Mouse (Mus musculus) ES-Bruce4 (cell line): ENCODE results near the gene Jmjd1c. TPM values are rescaled to one million over a fixed set of nuclear protein-coding genes. Genes with fewer than 3 reads are reported as not detected.

ENCODE experiments used
- H3K27ac ChIP-seq: 2 replicates; pipeline ENCODE4 v1.5.1; 2012; ENCODE audit warnings: low read length, inconsistent platforms; ENCODE audit not compliant: insufficient read depth
- H3K27me3 ChIP-seq: 2 replicates; pipeline ENCODE4 v1.6.1; 2012; ENCODE audit warnings: mild to moderate bottlenecking, low read length, inconsistent platforms; ENCODE audit not compliant: control insufficient read depth, poor library complexity, insufficient read depth, severe bottlenecking
- H3K36me3 ChIP-seq: 2 replicates; pipeline ENCODE4 v1.6.1; 2012; ENCODE audit warnings: inconsistent platforms, mild to moderate bottlenecking, low read length, moderate library complexity; ENCODE audit not compliant: control insufficient read depth, poor library complexity, insufficient read depth, severe bottlenecking
- H3K4me1 ChIP-seq: one replicate; pipeline ENCODE4 v1.8.1; 2011; ENCODE audit warnings: low read length; ENCODE audit not compliant: control insufficient read depth, insufficient read depth
- H3K4me3 ChIP-seq: 2 replicates; pipeline ENCODE4 v1.5.1; 2011; ENCODE audit warnings: low read depth, mild to moderate bottlenecking, low read length
- H3K9ac ChIP-seq: 2 replicates; pipeline ENCODE4 v1.6.1; 2012; ENCODE audit warnings: low read depth, mild to moderate bottlenecking, inconsistent platforms; ENCODE audit not compliant: poor library complexity, severe bottlenecking
- H3K9me3 ChIP-seq: replicated peaks from 2 replicates; pipeline ENCODE4 v1.6.1; 2012; ENCODE audit warnings: mild to moderate bottlenecking, low read length, inconsistent platforms; ENCODE audit not compliant: control insufficient read depth, poor library complexity, insufficient read depth, severe bottlenecking
- CTCF ChIP-seq: IDR thresholded peaks from one replicate; pipeline ENCODE4 v1.8.1; 2011; ENCODE audit warnings: low read depth, low read length
- EP300 ChIP-seq: IDR thresholded peaks from 2 replicates; pipeline ENCODE4 v1.6.1; 2011; ENCODE audit warnings: low read depth, low read length; ENCODE audit not compliant: insufficient read depth
- POLR2A ChIP-seq: IDR thresholded peaks from one replicate; pipeline ENCODE4 v1.8.1; 2011; ENCODE audit warnings: low read length; ENCODE audit not compliant: insufficient read depth
- polyA plus RNA-seq: library from polyadenylated mRNA; stranded (reverse); fragments of >200 nt; gene quantifications from 2 replicates; pipeline ENCODE4 v1.2.4, GENCODE M21; 2011; ENCODE audit warnings: low read depth; ENCODE audit not compliant: missing spikeins, insufficient read depth, insufficient read length

The Jmjd1c gene
- polyA plus RNA-seq, 1 experiment: 141 TPM

DNA sequence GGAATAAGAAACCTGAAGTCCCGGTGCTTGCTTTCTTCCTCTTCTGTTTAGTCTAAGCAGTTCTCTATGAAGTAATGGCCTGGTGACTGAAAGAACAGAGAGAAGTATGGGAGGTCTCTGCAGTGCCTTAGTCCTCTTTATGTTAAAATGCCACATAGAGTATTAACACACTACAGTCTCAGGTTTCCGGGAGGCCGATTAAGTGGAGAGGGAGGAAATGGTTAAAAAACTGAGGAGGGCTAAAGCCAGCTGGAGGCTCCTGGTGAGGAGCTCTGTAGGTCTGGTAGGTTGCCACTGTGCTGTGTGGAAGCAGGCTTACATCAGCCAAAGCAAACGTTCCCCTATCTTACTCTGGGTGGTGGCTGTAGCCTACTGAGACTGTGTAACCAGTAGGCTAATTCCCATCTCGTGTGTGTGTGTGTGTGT, 19.8 kb downstream of the Jmjd1c start:
- Histone ChIP-seq H3K27me3 (no peaks in the 10 kb centered on the region), H3K36me3 (no peaks in the 10 kb centered on the region), H3K9me3 (no peaks in the 10 kb centered on the region), H3K4me3 (no peak overlapping the region), H3K4me1 (peaks cover 11% of the 10 kb centered on the region), H3K27ac (no peak overlapping the region), H3K9ac (0 out of 2 replicates have a peak overlapping the region, but pooled peaks have one; percentile 13)
- TF ChIP-seq CTCF (no peak), EP300 (no peak), POLR2A (no peak)

- H3K9me3 ChIP-seq: no peaks in the 10 kb centered on the region
- no peaks in the 10 kb centered on the region for H3K27me3 ChIP-seq
- no peak overlapping the region for H3K9ac ChIP-seq
- no peaks in the 10 kb centered on the region for H3K36me3 ChIP-seq
- no peak overlapping the region for H3K4me3 ChIP-seq
- H3K4me1 ChIP-seq: peaks cover 11% of the 10 kb centered on the region
- no peak overlapping the region for H3K27ac ChIP-seq
- TF ChIP-seq POLR2A (no peak), EP300 (no peak), CTCF (no peak)
Measured at GRCm38 (mm10) chr10:67116251-67116650, 20.3 kb downstream of the Jmjd1c start.

DNA sequence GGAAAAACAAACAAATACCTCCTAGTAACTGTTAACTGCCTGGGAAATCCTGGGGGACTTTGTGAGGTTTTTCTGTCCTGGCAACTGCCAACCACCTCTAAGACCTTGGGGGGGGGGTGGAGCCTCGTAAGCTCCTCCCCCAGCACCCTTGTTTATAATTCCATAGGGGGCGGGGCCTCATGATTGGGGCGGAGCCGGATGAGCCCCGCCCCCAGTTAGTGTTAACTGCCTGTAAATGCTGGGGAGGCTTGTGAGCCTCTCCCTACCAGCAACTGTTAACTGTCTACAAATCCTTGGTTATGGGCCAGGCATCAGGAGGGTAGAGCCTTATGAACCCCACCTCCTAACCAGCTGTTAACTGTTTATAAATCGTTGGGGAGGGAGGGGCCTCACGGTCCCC, 23.4 kb downstream of the Jmjd1c start:
- Histone ChIP-seq H3K4me3 (no peak overlapping the region), H3K27ac (no peak overlapping the region), H3K9me3 (no peaks in the 10 kb centered on the region), H3K36me3 (peaks cover 3% of the 10 kb centered on the region; the same call in 1 of the 2 replicates), H3K27me3 (no peaks in the 10 kb centered on the region), H3K4me1 (peaks cover 12% of the 10 kb centered on the region), H3K9ac (no peak overlapping the region)
- TF ChIP-seq POLR2A (no peak), CTCF (no peak), EP300 (no peak)

DNA sequence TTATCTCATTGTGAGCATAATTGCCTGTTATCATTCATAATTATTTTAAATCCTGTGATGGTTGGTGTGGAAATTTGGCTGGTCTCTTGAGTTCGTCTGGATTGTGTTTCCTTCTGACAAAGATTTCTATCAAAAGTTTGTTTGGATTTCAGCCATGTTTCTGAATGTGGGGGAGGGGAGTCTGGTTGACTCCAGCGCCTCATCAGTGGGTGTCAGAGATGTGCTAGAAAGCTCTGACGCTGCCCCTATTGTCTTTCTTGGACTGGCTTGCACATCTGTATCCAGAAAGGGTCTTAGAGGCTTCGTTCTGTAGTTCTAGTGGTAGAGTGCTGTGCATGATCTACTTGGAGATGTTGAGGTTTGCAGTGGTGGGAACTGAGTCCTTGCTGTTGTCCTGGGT, 24.3 kb downstream of the Jmjd1c start:
- Histone ChIP-seq H3K27me3 (no peaks in the 10 kb centered on the region), H3K27ac (no peak overlapping the region), H3K4me3 (no peak overlapping the region), H3K4me1 (peaks cover 12% of the 10 kb centered on the region), H3K9ac (no peak overlapping the region), H3K36me3 (peaks cover 3% of the 10 kb centered on the region; the same call in 1 of the 2 replicates), H3K9me3 (no peaks in the 10 kb centered on the region)
- no peak for TF ChIP-seq EP300
- no peak for TF ChIP-seq POLR2A
- no peak for TF ChIP-seq CTCF

- no peak overlapping the region for H3K9ac ChIP-seq
- H3K27me3 ChIP-seq: no peaks in the 10 kb centered on the region
- no peak overlapping the region for H3K27ac ChIP-seq
Measured at GRCm38 (mm10) chr10:67120640-67121039, 24.7 kb downstream of the Jmjd1c start.

GRCm38 (mm10) chr10:67123756-67124155, 27.8 kb downstream of the Jmjd1c start:
- Histone ChIP-seq H3K36me3 (peaks cover 3% of the 10 kb centered on the region; the same call in 1 of the 2 replicates), H3K9ac (no peak overlapping the region), H3K27me3 (no peaks in the 10 kb centered on the region), H3K27ac (no peak overlapping the region), H3K9me3 (no peaks in the 10 kb centered on the region), H3K4me1 (peaks cover 7% of the 10 kb centered on the region), H3K4me3 (no peak overlapping the region)
- TF ChIP-seq POLR2A (no peak), CTCF (no peak), EP300 (no peak)

More at GRCm38 (mm10) chr10:67120640-67121039, 24.7 kb downstream of the Jmjd1c start:
- Histone ChIP-seq H3K9me3 (no peaks in the 10 kb centered on the region), H3K4me3 (no peak overlapping the region), H3K36me3 (peaks cover 3% of the 10 kb centered on the region; the same call in 1 of the 2 replicates), H3K4me1 (peaks cover 12% of the 10 kb centered on the region)
- TF ChIP-seq EP300: no peak
- no peak for TF ChIP-seq POLR2A
- TF ChIP-seq CTCF: no peak
